Mouse (Mus musculus): ENCODE results near the gene Asic2. TPM values are rescaled to one million over a fixed set of nuclear protein-coding genes. Genes with fewer than 3 reads are reported as not detected.

The Asic2 gene
- total and polyA plus RNA-seq, 2 experiments from 2014 or later = 19.8 to 60.2 TPM

DNA sequence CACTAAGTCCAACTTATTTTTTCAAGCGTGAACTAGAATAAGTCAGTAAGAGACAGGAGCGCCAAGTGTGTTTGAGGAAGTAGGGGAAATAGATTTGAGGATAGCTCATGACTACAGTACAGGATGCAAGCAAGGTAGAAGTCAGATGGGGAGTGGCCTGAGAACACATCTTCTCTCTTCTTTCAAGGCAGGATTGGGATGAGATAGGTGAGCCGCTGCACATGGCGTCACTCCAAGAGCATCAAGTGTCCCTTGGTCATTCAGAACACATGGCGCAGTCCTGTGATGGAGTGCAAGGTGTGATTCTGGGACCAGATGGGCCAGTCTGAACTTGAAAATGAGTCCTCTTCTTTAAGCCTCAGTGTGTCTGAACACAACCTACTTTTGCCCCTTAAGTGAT lies 366.5 kb downstream of the Asic2 start:
- Histone ChIP-seq H3K4me3 (ENCODE audit: low read depth, low read length) (no peak overlapping the region), H3K27me3 (ENCODE audit: insufficient read depth, low read length) (no peaks in the 10 kb centered on the region), H3K9ac (replicated peaks; ENCODE audit: low read length, poor library complexity, severe bottlenecking) (no peak overlapping the region), H3K4me1 (ENCODE audit: insufficient read depth, low read length) (peaks cover 3% of the 10 kb centered on the region; the same call in 1 of the 2 replicates), H3K4me2 (ENCODE audit: low read depth, low read length, poor library complexity, severe bottlenecking) (no peak overlapping the region), H3K9me3 (ENCODE audit: low read length) (no peaks in the 10 kb centered on the region), H3K36me3 (ENCODE audit: insufficient read depth, low read length) (no peaks in the 10 kb centered on the region), H3K27ac (ENCODE audit: low read depth, low read length) (no peak overlapping the region)
- no peak for TF ChIP-seq CTCF (IDR thresholded peaks at IDR 0.05)
- no peak for ATAC-seq (ENCODE audit: low FRiP score)
- 96% methylated on average over 5 of the region's 5 CpGs for WGBS
- DNase-seq (ENCODE audit: low spot score) = no peak

DNA sequence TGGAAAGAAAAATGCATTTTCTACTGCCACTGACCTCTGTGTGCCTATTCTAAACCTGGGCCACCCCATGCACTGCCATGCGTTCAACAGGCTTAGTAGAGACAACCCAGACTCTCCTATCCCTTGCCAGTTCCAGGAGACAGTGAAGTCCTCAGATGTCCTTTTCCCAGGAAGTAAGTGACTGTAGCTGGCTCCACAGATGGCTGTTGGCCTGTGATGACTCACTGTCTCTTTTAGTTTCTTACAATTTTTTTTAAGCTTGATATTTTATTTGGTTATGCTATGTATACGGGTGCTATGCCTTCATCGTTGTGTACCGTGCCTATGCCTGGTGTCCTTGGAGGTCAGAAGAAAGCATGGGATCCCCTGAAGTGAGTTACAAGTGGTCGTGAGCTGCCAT lies 370.7 kb downstream of the Asic2 start:
- no peak overlapping the region for H3K4me2 ChIP-seq (ENCODE audit: low read depth, low read length, poor library complexity, severe bottlenecking)
- no peak overlapping the region for H3K4me3 ChIP-seq (ENCODE audit: low read depth, low read length)
- TF ChIP-seq CTCF (IDR thresholded peaks at IDR 0.05) = no peak
- no peak overlapping the region for H3K9ac ChIP-seq (replicated peaks; ENCODE audit: low read length, poor library complexity, severe bottlenecking)
- H3K36me3 ChIP-seq (ENCODE audit: insufficient read depth, low read length) = no peaks in the 10 kb centered on the region
- H3K9me3 ChIP-seq (ENCODE audit: low read length) = no peaks in the 10 kb centered on the region
- no peak for ATAC-seq (ENCODE audit: low FRiP score)
- H3K27ac ChIP-seq (ENCODE audit: low read depth, low read length) = no peak overlapping the region
- 86% methylated on average over 5 of the region's 5 CpGs for WGBS
- H3K4me1 ChIP-seq (ENCODE audit: insufficient read depth, low read length) = peaks cover 7% of the 10 kb centered on the region; the same call in 1 of the 2 replicates
- DNase-seq (ENCODE audit: low spot score) = no peak
- no peaks in the 10 kb centered on the region for H3K27me3 ChIP-seq (ENCODE audit: insufficient read depth, low read length)

DNA sequence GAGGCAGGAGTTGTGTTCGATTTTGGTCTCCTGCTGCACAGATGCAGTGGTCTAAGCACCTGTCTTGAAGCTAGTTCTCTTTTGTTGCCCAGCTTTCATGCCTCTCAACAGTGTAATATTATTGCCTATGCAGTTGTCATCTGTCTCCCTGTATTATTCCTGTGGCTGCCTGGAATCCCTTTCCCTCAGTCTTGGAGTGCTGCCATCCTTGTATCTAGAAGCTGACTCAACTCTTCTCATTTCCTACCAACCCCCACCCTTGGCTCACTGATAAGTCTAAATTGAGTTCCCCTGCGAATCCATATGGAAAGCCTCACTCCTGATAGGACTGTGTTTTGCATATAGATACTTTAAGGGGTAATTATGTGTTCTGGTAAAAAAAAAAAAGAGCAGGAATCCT lies 373.0 kb downstream of the Asic2 start:
- DNase-seq (ENCODE audit: low spot score) = peak; percentile 18
- no peak for ATAC-seq (ENCODE audit: low FRiP score)
- Histone ChIP-seq H3K9me3 (ENCODE audit: low read length) (no peaks in the 10 kb centered on the region), H3K27ac (ENCODE audit: low read depth, low read length) (no peak overlapping the region), H3K4me1 (ENCODE audit: insufficient read depth, low read length) (peaks cover 7% of the 10 kb centered on the region; the same call in 1 of the 2 replicates), H3K36me3 (ENCODE audit: insufficient read depth, low read length) (no peaks in the 10 kb centered on the region), H3K9ac (replicated peaks; ENCODE audit: low read length, poor library complexity, severe bottlenecking) (no peak overlapping the region), H3K4me2 (ENCODE audit: low read depth, low read length, poor library complexity, severe bottlenecking) (no peak overlapping the region), H3K27me3 (ENCODE audit: insufficient read depth, low read length) (no peaks in the 10 kb centered on the region), H3K4me3 (ENCODE audit: low read depth, low read length) (no peak overlapping the region)
- TF ChIP-seq CTCF (IDR thresholded peaks at IDR 0.05) = no peak
- 71% methylated on average over 2 of the region's 2 CpGs for WGBS

DNA sequence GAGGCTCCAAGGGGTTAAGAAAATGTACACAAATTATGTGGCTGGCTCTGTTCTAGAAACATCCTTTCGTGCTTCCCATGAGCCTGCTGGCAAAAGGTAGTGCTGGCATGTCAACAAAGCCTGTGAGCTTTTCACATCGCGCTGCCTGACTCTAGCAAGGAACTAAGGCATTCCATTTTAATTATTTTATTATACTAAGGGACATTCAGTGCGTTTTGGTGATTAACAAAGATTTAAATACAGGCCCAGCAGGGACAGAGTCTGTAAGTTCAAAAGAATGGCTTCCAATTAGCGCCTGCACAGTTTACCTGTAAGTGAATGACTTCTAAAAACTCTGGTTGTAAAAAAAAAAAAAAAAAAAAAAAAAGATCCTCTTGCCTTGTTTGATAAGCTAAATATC lies 375.5 kb downstream of the Asic2 start:
- Histone ChIP-seq H3K36me3 (ENCODE audit: insufficient read depth, low read length) (no peaks in the 10 kb centered on the region), H3K27me3 (ENCODE audit: insufficient read depth, low read length) (no peaks in the 10 kb centered on the region), H3K4me3 (ENCODE audit: low read depth, low read length) (no peak overlapping the region), H3K4me1 (ENCODE audit: insufficient read depth, low read length) (peaks cover 13% of the 10 kb centered on the region; the same call in 1 of the 2 replicates), H3K27ac (ENCODE audit: low read depth, low read length) (no peak overlapping the region), H3K9ac (replicated peaks; ENCODE audit: low read length, poor library complexity, severe bottlenecking) (no peak overlapping the region), H3K4me2 (ENCODE audit: low read depth, low read length, poor library complexity, severe bottlenecking) (no peak overlapping the region), H3K9me3 (ENCODE audit: low read length) (no peaks in the 10 kb centered on the region)
- ATAC-seq (ENCODE audit: low FRiP score) = no peak
- WGBS = 45% methylated on average over 5 of the region's 5 CpGs
- no peak for TF ChIP-seq CTCF (IDR thresholded peaks at IDR 0.05)
- DNase-seq (ENCODE audit: low spot score) = no peak

DNA sequence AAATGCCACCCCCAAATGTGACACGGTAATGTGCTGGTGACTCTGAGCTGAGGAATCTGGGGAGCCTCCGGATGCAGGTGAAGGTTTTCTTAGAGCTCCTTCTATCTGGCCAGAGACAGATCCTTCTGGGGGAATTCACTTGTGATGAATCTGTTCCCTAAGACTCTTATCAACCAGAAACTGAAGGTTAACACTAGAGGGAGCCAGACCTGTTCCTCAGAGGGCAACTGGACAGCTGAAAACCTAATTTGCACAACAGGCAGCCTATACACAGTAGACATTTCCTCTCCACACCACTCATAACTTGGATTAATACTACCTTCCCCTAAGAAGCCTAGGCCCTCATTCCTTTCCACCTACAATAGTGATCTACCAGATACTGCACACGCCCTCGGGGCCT lies 377.3 kb downstream of the Asic2 start:
- H3K36me3 ChIP-seq (ENCODE audit: insufficient read depth, low read length) = no peaks in the 10 kb centered on the region
- peaks cover 10% of the 10 kb centered on the region; the same call in 1 of the 2 replicates for H3K4me1 ChIP-seq (ENCODE audit: insufficient read depth, low read length)
- no peak overlapping the region for H3K27ac ChIP-seq (ENCODE audit: low read depth, low read length)
- H3K4me3 ChIP-seq (ENCODE audit: low read depth, low read length) = no peak overlapping the region
- H3K9ac ChIP-seq (replicated peaks; ENCODE audit: low read length, poor library complexity, severe bottlenecking) = no peak overlapping the region
- DNase-seq (ENCODE audit: low spot score) = peak; percentile 63
- H3K27me3 ChIP-seq (ENCODE audit: insufficient read depth, low read length) = no peaks in the 10 kb centered on the region
- ATAC-seq (ENCODE audit: low FRiP score) = no peak
- H3K4me2 ChIP-seq (ENCODE audit: low read depth, low read length, poor library complexity, severe bottlenecking) = no peak overlapping the region
- TF ChIP-seq CTCF (IDR thresholded peaks at IDR 0.05) = peak; percentile 67
- WGBS = 76% methylated on average over 4 of the region's 4 CpGs
- H3K9me3 ChIP-seq (ENCODE audit: low read length) = no peaks in the 10 kb centered on the region

DNA sequence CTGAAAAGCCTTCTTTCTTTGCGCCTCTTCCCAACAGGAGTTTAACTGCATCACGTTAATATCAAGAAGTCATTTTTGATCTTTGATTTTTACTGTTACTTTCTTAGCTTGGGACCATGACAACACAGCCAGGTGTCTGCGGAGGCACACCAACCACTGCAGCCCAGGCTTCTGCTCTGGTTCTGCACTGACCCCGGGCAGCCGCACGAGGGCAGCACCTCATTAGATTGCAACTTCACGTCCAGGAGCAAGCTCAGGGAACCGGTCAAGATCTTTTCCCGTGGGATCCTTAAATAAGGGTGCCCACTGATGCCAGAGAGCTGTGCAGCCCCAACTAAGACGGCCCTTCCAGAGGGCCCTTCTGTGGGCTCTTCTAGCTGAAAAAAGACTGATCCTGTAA lies 379.6 kb downstream of the Asic2 start:
- Histone ChIP-seq H3K4me3 (ENCODE audit: low read depth, low read length) (no peak overlapping the region), H3K27ac (ENCODE audit: low read depth, low read length) (no peak overlapping the region), H3K36me3 (ENCODE audit: insufficient read depth, low read length) (no peaks in the 10 kb centered on the region), H3K4me2 (ENCODE audit: low read depth, low read length, poor library complexity, severe bottlenecking) (no peak overlapping the region), H3K9ac (replicated peaks; ENCODE audit: low read length, poor library complexity, severe bottlenecking) (no peak overlapping the region), H3K4me1 (ENCODE audit: insufficient read depth, low read length) (peaks cover 5% of the 10 kb centered on the region; the same call in 1 of the 2 replicates), H3K9me3 (ENCODE audit: low read length) (no peaks in the 10 kb centered on the region), H3K27me3 (ENCODE audit: insufficient read depth, low read length) (no peaks in the 10 kb centered on the region)
- TF ChIP-seq CTCF (IDR thresholded peaks at IDR 0.05) = peak; percentile 80
- DNase-seq (ENCODE audit: low spot score) (peak; percentile 62), ATAC-seq (ENCODE audit: low FRiP score) (no peak; the same call in 1 of the 2 replicates)
- 11% methylated on average over 10 of the region's 10 CpGs for WGBS

Measured in midbrain, postnatal 0 days (tissue).